Mouse (Mus musculus): Measurements from ENCODE around the gene Orm2.

Gene Orm2

DNA sequence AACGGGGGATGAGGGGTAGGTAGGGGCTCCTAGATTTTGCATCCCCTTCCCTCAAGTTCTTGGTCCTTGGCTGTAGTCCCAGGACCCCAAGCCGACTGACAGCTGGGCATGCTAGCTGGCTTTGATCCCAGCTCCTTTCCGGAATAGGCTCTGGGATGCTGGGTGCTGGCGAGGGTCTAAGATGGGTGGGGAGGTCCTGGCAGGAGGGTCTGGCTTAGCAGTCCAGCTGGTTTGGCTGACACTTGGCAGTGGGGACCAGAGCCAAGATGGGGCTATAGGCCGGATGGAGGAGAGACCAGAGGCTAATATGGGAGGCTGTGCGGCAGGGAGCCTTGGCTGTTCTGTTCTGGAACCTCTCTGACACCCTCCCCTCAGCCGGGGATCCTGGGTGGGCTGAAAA, 46.0 kb downstream of the Orm2 start:
- no peak for DNase-seq

DNA sequence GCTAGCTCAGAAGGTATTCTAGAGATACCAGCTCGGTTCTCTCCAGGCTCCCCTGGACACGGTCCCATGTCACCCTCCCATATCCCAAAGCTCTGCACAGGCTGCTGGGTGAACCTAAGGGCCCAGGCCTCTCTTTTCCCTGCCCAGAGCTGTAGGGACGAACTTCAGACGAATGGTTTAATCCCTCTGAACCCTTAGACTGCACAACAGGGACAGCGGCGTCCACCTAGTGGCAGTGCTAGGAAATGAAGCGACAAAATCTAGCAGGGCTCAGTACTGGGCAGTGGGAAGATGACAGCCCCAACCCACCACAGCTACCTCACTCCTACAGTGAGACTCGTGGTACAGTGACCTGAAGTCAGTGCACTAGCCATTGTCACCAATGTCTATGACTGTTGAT, 46.4 kb downstream of the Orm2 start:
- DNase-seq, result peak; percentile 60

DNA sequence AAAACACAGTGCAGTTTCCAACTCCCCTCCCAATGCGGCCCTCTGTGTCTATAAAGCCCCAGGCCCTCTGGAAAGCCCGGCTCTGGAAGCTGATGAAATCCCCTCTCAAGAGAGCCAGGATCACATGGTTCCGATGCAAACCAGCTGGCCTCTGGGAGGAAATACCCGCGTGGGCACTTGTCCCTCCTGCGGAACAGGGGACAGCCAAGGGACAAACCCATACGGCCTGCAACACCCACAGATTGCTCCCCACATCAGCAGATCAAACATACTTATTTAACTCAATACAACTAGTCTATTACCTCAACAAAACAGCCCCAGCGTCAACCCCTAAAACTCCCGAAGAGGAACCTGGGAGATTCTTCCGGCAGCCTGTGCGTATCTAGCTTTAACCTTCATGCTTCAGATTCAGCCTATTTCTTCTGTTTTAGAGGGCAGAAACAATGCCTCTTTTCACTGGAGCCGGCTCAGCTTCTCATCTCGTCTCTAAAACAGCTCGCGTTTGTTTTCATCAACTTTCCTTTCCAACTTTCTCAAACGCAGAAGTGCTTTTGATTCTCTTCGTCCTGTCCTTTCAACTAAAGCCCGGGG, 47.2 kb downstream of the Orm2 start:
- no peak for DNase-seq

- DNase-seq, result no peak
Observed at GRCm38 (mm10) chr4:63409908-63410582, 47.8 kb downstream of the Orm2 start.

DNA sequence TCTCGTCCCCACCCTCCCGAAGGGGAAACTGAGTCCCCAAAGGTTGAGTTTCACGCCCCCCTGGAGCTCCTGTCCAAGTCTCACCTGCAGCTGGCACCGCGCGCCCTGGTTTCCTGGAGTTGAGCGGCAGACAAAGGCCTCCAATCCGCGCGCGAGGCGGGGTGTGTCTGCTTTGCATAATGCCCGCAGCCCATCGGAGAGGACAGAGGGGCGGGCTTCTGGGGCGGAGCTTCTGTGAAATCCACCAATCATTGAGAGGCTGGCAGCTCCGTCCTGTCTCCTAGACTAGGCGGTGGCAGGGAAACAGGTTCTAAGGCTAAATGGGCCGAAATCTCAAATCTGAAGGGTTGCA, 48.3 kb downstream of the Orm2 start:
- peak; percentile 96 for DNase-seq

GRCm38 (mm10) chr4:63411222-63411621, 49.0 kb downstream of the Orm2 start:
- DNase-seq, result no peak

DNA sequence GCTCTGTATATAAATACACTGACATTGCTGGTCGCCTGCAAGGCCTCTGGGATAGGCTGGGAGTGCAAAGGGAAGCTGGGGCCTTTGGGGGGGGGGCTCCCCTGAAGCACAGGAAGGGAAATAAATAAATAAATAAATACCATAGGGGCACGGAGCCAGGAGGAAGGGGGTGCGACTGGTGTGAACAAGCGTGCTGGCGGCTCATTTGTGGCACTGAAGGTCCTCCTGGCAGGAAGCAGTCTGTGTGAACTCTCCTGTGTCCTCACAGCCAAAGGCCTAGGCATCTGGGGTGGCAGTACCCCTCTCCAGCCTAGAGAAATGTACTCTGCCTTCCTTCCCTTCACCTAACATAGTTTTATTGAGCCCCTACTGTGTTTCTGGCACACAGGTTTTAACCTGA, 52.7 kb downstream of the Orm2 start:
- no peak for DNase-seq
